Mouse (Mus musculus): ENCODE measurements around the gene Nadk2.

Gene Nadk2

DNA sequence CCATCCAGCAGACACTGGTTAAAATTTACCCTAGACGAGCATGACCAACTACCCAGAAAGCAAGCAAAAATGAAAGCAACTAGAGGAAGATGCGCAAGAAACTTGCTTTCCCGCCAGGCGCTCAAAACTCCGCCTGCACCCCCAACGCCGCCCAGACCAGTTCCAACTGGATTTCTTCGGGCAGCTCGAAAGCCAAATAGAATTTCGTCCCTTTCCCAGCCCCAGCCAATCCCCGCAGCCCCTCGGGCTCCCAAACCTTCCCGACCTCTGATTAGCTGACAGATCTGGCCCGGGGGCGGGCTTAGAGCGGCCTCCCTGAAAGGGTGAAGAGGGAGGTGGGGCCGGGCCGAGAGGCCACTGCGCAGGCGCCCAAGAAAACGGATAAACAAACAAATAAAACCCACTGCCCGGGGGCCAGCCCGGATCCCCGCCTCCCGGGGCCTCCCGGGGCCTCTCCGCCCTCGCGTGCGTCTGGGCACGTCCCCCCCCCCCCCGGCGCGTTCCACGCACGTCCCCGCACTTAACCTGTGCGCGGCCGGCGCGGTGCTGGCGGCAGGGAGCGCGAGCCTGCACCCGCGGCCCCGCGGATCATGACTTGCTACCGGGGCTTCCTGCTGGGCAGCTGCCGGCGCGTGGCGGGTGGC, at the start of gene Nadk2:
Gene Nadk2 (plus strand): TSS at position 349 of the 644 bp plus-strand sequence.
- peak; percentile 99 for DNase-seq

DNA sequence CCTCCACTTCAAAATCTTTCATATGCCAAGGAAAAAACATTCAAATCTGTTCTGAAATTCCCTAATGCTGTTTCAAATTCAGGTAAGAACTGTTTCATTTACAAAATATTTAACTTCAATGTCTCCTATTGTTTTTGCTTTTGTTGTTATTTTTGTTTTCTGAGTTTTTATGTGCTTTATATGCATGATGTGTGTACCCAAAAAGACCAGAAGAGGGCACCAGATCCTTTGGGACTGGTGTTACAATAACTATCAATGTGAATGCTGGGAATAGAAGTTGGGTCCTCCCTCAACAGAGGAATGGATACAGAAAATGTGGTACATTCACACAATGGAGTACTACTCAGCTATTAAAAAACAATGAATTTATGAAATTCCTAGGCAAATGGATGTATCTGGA, 15.4 kb upstream of the Nadk2 start:
- no peak for DNase-seq

DNA sequence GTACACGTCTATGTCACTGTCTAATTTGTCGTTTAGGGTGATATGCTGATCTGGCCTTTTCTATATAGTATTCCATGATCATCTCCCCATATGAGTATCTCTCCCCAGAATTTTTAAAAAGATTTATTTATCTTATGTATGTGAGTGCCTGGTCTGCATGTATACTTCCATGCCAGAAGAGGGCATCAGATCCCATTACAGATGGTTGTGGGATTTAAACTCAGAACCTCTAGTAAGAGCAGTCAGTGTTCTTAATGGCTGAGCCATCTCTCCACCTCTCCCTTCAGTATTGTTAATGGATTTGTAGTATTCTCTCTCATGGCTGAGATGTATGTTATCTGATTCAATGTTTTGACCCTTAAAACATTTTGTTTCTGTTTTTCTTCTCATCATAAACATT, 11.2 kb upstream of the Nadk2 start:
- no peak for DNase-seq

DNA sequence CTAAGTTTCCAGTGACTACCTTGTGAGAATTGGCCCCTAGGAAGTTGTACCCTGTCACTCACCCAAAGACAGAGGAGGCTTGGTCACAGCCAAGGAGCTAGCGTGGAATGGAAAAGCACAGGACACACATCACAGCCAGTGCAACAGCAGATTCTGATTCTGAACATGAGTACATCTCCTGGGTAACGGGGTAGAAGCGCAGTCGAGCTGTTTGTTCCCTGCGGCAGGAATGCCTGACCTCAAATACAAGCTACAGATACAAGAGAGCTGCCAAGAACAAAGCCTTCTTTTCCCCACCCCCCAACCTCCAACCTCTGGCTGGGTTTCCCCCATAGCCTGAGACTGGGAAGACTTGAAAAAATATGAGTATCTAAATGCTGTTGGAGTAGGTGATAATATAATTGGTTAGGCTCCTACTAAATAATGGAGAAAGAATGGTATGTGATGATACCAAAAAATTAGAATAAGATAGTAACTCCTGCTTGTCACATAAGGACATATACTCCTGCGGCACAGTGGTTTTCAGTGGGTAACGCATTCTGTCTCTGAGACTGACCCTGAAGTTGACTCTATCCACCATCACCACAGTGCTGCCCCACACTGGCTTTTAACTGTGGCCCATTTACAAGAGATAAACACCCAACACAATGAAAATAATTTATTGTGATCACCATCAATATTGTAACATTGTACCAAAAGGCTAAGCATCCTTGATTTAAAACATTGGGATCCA, 9.7 kb upstream of the Nadk2 start:
- DNase-seq = no peak

DNA sequence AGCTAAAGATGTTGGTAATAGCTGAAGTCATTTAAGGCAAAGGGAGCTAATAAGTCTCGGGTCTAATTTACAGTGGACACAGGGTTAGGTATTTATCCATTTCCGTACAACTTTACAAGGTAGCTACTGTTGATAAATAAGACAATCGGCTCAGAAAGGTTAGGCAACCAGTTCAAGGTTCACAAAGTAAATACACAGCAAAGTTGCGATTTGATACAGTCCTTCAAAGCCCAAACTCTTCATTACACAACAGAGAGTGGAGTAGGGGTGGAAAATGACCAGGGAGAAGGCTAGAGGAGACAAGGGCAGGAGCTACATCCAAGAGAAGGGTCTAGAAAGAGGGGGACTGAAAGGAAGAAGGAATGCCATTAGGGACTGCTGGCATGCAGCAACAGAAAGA, 2.2 kb upstream of the Nadk2 start:
- DNase-seq = no peak

DNA sequence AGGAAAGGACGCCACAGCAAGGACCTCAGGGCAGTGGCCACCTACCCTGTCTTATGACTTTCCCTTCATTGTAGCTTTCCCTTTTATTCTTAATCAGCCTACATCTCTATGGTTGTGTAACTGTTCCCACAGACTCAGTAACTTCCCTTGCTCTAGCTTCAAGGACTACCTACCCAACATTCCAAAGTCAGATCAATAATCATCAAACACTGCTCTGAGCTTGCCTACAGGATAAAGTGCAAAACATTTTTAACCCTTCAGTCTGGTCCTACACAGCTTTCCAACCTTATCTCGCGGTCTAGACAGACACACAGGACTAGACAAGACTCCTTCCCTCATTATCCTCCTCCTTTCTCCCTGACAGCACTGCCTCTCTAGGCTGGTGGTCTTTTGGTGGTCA, 707 bp upstream of the Nadk2 start:
- no peak for DNase-seq

DNA sequence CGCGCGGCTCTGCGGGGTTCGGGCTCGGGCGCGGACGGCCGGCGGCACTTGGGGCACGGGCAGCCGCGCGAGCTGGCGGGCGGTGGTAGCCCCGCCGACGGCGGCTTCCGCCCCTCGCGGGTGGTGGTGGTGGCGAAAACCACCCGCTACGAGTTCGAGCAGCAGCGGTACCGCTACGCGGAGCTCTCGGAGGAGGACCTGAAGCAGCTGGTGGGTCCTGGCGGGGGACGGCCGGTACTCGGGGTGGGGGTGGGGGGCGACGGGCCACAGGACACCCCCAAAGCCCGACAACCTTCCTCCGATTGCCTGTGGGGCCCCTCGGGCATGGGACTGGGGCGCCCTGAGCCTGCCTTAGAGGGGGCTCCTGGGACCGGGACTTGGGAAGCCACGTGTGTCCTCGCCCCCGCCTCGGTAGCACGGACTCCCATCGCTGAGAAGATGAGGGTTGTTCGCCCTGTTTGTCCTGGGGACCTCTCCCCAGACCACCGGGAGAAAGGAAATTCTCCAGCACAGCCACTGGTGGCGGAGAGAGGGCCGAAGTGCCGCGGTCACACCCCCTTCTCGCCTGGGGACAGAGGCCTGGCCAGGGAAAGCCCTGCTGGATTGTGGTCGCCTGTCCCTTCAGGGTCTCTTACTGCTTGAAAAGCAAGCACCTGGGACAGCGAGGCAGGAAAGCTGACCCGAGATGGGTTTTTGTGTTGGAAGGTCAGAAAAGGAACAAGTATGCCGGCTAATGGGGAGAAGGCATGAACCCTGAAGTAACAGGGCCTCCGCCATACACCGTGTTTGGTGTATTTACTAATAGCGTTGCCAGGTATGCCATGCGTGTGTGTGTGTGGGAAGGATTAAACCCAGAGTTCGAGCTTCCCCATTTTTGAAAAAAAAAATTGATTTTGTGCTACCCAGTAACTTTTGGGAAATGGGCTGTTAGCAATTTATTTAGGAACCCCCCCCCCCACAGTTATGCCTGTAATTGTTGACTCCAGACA, 790 bp downstream of the Nadk2 start:
- DNase-seq = peak; percentile 68 to 77

DNA sequence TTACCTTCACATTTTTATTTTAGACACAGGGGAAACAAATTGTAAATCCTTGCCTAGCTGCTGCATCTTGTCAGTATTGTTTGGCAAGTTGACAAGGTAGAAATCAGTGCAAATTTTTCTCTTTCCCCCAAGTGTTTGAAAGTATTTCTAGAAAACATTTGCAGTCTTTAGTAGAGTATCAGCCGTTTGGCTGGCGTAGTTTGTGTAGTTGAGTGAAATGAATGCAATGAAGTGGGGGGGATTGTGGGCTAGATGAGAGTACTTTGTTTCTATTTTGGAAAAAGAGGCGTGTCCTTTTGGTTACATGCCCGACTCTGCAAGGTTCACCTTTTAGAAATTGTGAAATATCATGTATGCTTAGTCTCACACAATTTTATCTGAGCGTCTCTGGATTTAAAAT, 1.6 kb downstream of the Nadk2 start:
- DNase-seq = no peak

DNA sequence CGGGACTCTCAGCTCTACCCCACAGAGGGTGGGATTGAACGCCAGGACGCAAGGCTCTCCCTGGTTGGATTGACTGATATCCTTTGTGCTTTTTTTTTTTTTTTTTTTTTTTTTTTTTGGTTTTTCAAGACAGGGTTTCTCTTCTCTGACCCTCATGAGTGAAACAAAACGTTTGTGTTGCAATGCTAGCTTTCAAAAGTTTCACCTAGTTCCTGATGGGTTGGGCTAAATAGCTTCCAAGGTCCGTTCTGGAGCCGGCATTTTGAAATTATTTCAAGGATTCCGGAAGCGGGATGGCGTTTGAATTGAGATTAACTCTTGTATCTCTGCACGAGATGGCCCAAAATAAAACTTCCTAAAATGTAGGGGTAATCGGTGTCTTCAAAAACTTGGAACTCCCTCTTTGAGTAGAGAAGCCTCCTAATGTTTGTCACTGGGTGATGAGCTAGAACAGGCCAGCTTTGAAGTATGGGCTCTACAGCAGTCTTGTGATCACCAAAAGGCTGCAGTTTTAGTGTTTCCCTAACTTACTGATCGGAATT, 2.1 kb downstream of the Nadk2 start:
- DNase-seq = no peak

DNA sequence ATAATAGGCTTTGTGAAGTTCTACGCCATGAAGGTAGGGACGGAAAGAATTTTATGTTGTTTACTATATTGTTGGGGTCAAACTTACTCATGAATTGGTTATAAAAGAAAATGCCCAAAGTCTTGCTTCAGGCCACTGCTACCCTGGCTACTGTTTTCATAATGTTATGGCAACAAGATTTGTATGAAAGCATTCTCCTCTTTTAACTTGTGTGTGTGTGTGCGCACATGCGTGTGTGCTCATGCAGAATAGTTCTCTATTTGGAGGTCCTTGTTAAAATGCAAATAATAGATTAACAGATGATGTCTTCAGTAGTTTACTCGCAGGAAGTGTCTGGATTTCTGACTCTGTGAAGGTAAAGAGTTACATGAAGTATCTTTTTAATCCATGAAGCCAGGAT, 2.6 kb downstream of the Nadk2 start:
- no peak for DNase-seq

DNA sequence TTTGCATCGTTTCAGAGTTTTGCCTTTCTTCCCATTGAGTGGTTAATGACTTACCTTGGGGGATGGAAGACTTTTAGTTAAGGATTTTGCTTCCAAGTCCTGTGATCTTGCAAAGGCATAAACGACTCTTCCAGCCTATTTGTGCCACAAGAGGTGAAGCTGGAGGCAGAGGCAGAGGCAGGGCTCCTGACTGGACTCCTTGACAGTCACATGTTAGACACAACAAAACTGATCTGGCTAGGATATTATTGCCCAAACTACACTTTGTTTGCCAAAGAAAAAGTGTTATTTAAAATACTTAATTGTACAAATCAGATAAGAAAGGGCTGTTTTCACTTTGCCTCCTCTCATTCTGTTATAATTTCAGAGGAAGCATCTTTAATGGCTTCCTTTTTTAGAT, 3.1 kb downstream of the Nadk2 start:
- no peak for DNase-seq

DNA sequence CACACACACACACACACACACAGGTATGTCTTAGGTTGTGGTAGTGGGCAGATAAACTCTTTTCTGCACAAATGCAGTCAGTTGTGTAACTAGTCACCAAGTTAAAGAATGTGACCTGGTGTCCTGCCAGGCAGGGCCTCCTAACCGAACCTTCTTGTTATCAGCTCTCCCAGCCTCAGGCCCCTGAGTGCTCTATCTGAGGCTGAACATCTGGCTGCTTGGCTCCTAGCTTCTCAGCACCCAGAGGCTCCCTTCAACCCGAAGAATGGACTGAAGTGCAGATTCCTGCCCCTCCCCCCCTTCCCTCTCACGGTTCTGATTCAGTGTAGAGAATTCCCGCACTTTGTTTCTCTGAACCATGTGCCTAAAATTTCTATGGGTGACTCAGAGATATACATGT, 3.6 kb downstream of the Nadk2 start:
- peak; percentile 40 to 41 for DNase-seq

DNA sequence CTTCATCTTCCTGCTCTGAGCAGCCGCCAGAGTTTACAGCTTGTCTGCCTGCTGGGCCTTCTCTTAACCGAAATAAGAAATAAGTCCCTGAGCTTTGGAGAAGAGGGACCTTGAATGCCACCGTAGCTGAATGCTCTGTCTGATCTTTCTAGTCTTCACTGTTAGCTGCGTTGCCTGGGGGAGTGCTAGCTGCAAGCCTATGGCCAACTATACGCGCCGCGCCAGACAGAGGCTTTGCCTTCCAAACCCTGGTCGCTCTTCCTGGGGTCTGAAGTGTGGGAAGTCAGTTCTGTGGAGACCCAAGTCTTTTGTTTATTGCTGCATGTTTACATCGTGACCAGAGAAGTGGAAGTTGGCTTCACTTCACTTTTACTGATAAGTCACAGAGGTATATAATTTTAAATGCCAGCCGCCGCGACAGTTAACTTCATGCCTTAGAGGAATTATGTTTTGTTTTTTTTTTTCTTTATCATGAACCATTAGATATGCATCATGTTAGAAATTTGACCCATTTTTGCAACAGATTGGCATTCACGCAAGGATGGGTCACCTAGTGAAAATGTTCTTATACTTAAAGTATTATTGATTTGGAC, 4.6 kb downstream of the Nadk2 start:
- no peak for DNase-seq

DNA sequence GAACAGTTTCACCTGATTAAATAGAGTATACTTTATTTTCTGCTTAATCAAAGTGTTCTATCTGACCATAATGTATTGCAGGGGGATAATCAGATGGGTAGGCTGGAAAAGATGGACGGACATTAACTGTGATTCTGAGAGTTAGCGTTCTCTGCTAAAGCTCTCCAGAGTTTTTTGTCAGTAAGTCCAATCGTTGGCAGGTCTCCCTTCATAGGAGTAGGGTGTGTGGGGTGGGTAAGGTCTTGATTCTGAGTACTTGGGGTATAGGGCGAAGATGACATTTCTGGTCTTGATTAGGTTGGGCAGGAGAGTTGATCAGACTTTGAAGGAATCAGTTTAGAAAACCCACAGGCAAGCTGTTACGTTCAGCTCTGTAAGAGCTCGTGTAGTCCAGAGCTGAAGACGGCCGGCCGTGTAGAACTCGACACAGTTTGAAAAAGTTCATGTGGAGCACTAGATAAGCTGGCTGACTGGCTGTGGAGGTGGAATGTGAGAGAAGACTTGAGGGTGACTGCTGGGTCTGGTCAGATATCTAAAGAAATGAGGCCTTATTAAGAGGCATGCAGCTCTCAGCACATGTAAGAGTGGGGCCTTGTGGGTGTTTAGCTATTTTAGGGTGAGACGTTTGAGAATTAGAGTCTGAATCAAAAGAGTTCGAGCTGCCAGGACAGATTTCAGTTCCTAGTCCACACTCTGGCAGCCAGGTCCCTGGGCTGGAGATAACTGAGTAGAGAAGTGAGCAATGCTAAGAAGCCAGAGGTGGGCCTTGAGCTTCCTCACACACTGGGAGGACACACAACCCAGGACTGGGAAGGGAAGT, 7.6 kb downstream of the Nadk2 start:
- no peak for DNase-seq

DNA sequence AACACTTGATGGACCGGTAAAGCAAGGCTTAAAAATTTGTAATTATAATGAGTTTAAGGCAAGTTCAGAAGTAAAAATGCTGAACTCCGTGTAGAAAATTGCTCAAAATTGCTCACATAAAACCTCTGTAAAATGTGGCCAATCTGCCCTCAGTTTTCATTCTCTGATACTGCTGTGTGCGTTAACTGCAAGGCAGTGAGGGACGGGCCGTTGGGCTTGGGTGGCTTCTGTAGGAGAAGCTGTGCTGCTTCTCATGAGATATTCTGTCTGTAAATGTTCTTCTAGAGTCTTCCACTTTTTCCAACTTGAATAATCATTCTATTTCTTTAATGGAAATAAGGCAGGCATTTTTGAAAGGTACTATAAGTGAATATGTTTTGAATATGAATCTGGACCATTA, 8.6 kb downstream of the Nadk2 start:
- DNase-seq = no peak

DNA sequence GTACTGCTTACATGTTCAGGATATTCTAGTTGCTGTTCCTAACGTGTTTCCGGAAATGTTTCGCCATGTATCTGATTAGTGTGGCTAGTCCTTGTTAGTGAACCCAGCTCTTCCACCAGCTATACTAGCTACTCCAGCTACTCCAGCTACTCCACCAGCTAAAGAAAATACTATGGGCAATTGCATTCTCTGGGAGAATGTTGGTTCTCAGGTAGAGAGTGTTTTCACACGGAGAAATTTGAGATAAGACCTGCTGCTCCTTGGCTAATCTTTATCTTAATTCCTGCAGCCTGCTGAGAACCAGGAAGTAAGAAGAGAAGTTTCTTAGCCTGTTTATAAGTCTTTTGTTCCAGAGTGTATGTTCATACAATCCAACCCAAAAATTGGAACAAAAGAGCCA, 9.1 kb downstream of the Nadk2 start:
- no peak for DNase-seq

DNA sequence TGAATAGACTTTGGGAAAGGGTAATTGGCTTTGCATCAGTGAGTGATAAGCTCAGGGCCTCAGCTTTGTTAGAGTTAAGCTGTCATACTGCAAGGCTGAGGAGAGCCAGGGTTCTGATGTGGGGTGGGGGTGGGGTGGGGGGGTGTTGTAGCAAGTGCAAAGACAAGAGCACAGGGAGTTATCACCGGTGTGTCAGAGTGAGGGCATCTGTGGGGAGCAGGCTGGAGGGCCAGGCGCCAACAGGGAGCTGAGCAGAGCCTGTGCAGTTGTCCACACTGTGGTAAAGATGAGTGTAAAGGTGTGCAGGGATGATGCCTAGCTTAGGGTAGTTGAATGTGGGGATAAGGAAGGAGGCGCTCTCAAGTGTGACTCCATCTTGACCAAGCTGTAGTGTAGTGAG, 10.2 kb downstream of the Nadk2 start:
- no peak for DNase-seq

DNA sequence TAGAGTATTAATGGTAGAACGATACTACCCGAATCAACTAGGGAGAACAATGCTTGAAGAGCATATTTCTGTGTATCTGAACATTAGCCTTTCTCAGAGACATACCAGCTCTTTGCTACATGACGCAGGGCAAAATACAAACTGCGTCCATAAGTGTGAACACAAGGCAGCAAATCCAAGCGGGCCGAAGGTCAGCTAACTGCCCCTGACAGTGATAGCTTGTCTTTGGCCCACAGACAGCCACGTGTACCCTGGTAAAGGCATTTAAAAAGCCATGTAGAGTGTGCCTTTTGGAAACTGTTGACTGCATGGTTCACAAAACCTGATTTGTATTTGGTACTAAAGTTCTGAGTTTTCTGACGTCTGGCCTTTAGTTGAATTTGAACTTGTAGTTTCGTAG, 11.7 kb downstream of the Nadk2 start:
- no peak for DNase-seq

DNA sequence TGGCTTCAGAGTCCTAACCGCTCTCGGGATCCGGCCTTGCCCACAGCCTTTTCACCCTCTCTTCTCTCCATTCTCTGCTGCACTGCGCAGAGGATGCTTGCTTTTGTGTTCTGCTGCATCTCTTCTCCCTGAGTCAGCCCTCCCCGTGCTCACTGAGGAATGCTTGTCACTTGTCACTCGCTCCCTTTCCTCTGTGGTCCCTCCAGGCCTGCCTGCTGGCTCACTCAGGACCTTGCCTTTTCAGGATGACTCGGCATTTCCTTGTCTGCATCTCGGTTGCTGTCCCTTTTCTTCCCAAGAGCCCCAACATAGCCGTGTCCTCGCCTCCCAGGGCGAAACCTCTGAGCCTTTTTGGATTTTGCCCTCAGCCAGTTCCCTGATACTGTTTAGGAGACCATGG, 15.8 kb downstream of the Nadk2 start:
- DNase-seq = no peak

DNA sequence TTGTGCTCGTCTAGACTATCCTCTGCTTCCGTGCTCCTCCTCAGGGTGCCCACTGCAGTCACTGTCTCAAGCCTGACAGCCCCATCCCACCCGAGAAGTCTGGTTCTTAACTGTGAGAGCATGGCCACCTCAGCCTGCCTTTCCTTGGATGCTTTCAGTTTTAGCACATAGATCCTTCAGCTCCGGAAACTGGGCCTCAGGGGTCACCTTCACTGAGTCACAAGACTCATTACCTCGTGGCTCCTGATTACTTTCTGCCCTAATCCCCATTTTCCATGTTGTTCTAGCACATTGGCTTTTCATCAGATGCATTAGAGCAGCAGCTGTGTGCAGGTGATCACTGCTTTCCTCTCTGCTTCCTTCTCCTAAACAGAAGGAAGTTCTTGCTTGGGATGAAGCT, 16.4 kb downstream of the Nadk2 start:
- no peak for DNase-seq

DNA sequence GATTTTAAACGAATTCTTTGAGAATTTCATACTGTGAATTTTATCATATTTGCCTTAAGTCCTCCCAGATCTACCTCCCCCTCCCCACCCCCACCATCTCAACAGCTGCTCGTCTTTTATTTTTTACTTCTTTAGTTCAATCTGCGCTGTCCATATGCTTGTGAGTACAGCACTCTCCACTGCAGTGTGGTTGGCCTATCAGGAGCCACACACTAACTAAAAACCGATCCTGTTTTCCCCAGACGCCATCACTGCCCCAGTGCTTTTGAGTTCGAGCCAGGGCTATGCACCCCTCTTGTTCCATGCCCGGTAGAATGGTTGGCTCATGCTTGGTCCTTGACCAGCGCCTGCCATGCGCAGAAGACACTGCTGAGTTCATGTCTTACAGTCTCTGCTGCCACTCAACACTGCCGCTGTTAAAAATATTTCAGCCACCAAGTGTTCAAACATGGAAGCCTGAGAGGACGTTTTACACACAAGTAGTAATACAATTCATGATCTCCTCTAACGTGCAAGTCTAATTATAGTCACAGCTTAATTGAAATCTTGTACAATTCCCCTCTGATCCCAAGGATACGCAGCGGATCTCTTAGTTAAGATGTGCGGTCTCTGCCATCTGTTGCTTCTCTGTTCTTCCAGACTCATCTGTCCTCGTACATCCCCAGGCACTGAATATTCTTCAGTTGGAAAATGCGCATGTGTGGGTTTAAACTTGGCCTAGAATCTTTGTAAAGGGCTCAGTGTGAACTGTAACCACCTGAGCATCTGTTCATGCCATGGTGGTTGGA, 17.0 kb downstream of the Nadk2 start:
- no peak for DNase-seq

Measured in kidney, postnatal 4 days (tissue).